Mouse (Mus musculus): ENCODE measurements at regions not wholly inside any gene's neighbourhood (a gene's known extent, or its start where the extent isn't known, plus 50 kb on each side); places are given as distances from the start of the nearest gene placed in this dataset.

DNA sequence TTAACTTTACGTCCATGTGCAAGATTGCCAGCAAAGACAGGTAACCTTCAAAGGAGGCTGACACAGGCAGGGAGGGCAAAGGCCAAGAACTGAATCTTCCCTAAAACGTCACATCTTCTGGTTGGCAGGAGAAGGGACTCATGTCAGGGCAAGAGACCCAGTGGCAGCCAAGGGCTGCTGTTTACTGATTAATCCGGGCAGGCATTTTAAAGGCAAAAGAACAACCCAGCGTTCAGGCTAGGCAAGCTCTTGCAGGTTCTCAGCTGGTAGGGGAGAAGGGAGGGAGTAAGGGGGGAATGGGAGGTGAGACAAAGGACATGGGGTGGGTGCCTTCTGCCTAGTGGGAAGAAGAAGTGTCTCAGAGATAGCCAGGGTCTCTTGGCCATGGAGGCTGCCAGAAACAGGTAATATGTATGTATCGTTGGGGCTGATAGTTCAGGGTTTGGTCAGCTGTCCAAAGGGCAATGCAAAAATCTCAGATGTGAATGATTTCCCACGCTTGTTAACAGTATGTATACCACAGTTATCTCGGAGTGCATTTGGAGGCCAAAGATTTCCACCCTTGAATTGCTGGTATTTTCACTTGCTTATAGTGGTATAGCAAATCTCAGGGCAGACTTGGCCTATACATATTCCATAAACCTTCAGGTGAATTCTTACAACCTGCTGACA is 441.4 kb upstream of the Slc30a5 start:
- no peak for TF ChIP-seq POLR2A (IDR thresholded peaks at IDR 0.05; ENCODE audit: low read depth, low read length)
- no peak for TF ChIP-seq CTCF (conservative IDR thresholded peaks at IDR 0.05 in 1 of 2, IDR thresholded peaks at IDR 0.05 in 1 of 2; ENCODE audit: low read depth in 2 of 2, low read length in 2 of 2)
- no peak for TF ChIP-seq NRF1 (IDR thresholded peaks at IDR 0.05; ENCODE audit: low read depth, low read length)
- no peak for TF ChIP-seq ZC3H11A (IDR thresholded peaks at IDR 0.05; ENCODE audit: low read depth, low read length)
- TF ChIP-seq EP300 (IDR thresholded peaks at IDR 0.05; ENCODE audit: low read length) = no peak
- TF ChIP-seq MAZ (IDR thresholded peaks at IDR 0.05; ENCODE audit: low read depth, low read length) = no peak
- no peak for TF ChIP-seq HCFC1 (IDR thresholded peaks at IDR 0.05; ENCODE audit: low read depth, low read length)
- no peak for TF ChIP-seq ELF1 (IDR thresholded peaks at IDR 0.05; ENCODE audit: low read depth, low read length)
- TF ChIP-seq CHD2 (IDR thresholded peaks at IDR 0.05; ENCODE audit: low read length) = no peak
- no peak for TF ChIP-seq ETS1 (conservative IDR thresholded peaks at IDR 0.05; ENCODE audit: low read depth, low read length)
- TF ChIP-seq USF1 (IDR thresholded peaks at IDR 0.05; ENCODE audit: low read depth, low read length) = no peak
- TF ChIP-seq POLR2AphosphoS2 (IDR thresholded peaks at IDR 0.05; ENCODE audit: low read depth, low read length) = no peak

All from CH12.LX (cell line).